Mouse (Mus musculus) kidney, adult 2 months (tissue): ENCODE results near the gene Kcnab3. TPM values are rescaled to one million over a fixed set of nuclear protein-coding genes. Genes with fewer than 3 reads are reported as not detected.
A peak's percentile ranks its signal among the peaks of the same experiment; 100 is the strongest.

Experiments
- DNase-seq: peaks from one replicate; pipeline ENCODE4 v3.0.0; 2021
- H3K27ac ChIP-seq: fragments of 200-500 bp; 2 replicates; pipeline ENCODE4 v1.5.1; 2012; ENCODE audit warnings: low read depth, low read length, control low read depth, inconsistent platforms; ENCODE audit not compliant: insufficient read depth
- H3K27me3 ChIP-seq: fragments of 200-500 bp; replicated peaks from 2 replicates; pipeline ENCODE4 v1.6.1; 2012; ENCODE audit warnings: mild to moderate bottlenecking, moderate library complexity, low read length, inconsistent platforms; ENCODE audit not compliant: control insufficient read depth, insufficient read depth
- H3K36me3 ChIP-seq: fragments of 200-500 bp; 2 replicates; pipeline ENCODE4 v1.6.1; 2012; ENCODE audit warnings: mild to moderate bottlenecking, moderate library complexity, low read length, inconsistent platforms; ENCODE audit not compliant: control insufficient read depth, insufficient read depth
- H3K4me1 ChIP-seq: fragments of 200-500 bp; 2 replicates; pipeline ENCODE4 v1.6.1; 2011; ENCODE audit warnings: low read length; ENCODE audit not compliant: control insufficient read depth, insufficient read depth
- H3K4me3 ChIP-seq: fragments of 200-500 bp; 2 replicates; pipeline ENCODE4 v1.5.1; 2011; ENCODE audit warnings: mild to moderate bottlenecking, low read depth, low read length, control low read depth; ENCODE audit not compliant: insufficient read depth
- CTCF ChIP-seq: fragments of 200-500 bp; conservative IDR thresholded peaks from 2 replicates; pipeline ENCODE4 v1.5.1; 2011; ENCODE audit warnings: low read depth, mild to moderate bottlenecking, control low read depth, low read length, moderate library complexity, mixed read lengths; ENCODE audit not compliant: insufficient read depth, insufficient read length
- POLR2A ChIP-seq: fragments of 200-500 bp; IDR thresholded peaks from one replicate; pipeline ENCODE4 v1.6.1; 2011; ENCODE audit warnings: low read depth, low read length, control low read depth
- WGBS: fragments of 180-500 bp; shearing (Covaris S2); methylation state at CpG from one replicate; pipeline ENCODE4 v1.1.7; 2018; 5-methylcytosine and 5-hydroxymethylcytosine counted together
- polyA plus RNA-seq: library from polyadenylated mRNA; depleted of rRNA; stranded (reverse); fragments of >200 nt; gene quantifications from 2 replicates; pipeline ENCODE4 v1.2.3, GENCODE M21; 2012; rRNA removed

Gene Kcnab3
- polyA plus RNA-seq = 1.2 and 1.3 TPM in 2 replicates

GRCm38 (mm10) chr11:69325628-69326407 lies at the start of gene Kcnab3:
Gene Kcnab3, plus strand, starts transcription at chr11:69326258.
- Histone ChIP-seq H3K4me3 (peak within 1 kb of the TSS; percentile 43), H3K4me1 (peaks cover 10% of the 10 kb centered on the region; the same call in 1 of the 2 replicates), H3K27me3 (no peaks in the 10 kb centered on the region), H3K36me3 (no peaks in the 10 kb centered on the region), H3K27ac (no peak within 1 kb of the TSS)
- no peak for TF ChIP-seq POLR2A
- TF ChIP-seq CTCF = no peak
- peak; percentile 95 for DNase-seq
- WGBS = 10% methylated on average over 26 of the region's 26 CpGs

DNA sequence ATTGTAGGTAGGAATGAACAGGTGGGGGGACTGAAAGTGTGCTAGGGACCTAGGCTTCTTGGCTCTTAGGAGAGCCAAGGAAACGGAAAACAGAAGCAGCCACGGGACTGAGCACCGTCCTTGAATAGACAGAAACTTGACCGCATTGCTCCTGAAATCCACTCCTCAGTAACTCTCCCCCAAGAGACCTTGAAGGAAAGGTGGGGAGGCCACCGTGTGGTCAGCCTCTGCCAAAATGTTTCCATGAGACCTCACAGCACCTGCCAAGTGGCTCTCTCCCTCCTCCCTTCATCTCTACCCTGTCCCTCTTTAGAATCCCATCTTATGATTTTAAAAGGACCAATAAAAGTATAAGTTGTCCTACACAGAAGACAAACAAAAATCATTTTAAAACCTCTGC lies 48.8 kb upstream of the Kcnab3 start:
- no peak for TF ChIP-seq CTCF
- no peak for TF ChIP-seq POLR2A
- no peak overlapping the region for H3K27ac ChIP-seq
- WGBS = 65% methylated on average over 5 of the region's 5 CpGs
- H3K27me3 ChIP-seq = no peaks in the 10 kb centered on the region
- no peaks in the 10 kb centered on the region for H3K4me1 ChIP-seq
- H3K36me3 ChIP-seq = no peaks in the 10 kb centered on the region
- no peak for DNase-seq
- no peak overlapping the region for H3K4me3 ChIP-seq

DNA sequence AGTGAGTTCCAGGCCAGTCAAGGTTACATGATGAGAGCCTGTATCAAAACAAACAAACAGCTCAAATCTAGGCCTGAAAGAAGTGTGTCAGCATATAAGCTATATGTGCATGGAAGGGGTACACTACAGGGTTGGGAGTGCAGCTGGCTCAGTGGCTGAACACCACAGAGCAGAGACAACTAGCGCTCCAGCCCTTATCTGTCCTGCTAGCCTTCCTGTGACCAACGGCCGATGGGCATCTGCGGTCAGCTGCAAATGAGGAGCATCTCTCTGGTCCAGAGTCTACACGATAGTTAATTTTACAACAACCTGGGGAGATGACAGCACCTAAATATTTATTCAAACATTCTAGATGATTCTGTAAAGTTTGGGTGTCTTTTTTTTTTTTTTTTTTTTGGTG lies 34.9 kb upstream of the Kcnab3 start:
- H3K4me1 ChIP-seq = no peaks in the 10 kb centered on the region
- TF ChIP-seq POLR2A (no peak), CTCF (no peak)
- H3K36me3 ChIP-seq = no peaks in the 10 kb centered on the region
- no peak overlapping the region for H3K4me3 ChIP-seq
- no peaks in the 10 kb centered on the region for H3K27me3 ChIP-seq
- H3K27ac ChIP-seq = no peak overlapping the region
- no peak for DNase-seq
- 97% methylated on average over 5 of the region's 5 CpGs for WGBS

DNA sequence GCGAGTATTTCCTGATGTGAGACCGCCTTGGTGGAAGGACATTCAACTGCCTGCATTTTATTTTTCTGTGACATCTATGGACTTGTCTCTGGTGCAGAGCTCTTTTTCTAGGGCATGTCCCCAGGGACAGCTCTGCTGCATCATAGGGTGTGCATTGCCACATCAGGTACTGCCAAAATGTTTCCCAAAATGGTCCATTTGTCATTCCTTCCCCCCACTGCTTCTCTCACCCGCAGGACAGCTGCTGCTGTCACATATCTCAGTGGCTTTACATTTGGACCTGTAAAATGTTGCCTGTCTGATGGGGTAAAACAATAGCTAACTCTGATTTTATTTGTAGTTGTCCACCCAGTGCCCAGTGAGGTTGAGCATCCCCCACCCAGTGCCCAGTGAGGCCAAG lies 30.8 kb upstream of the Kcnab3 start:
- no peak overlapping the region for H3K4me3 ChIP-seq
- H3K36me3 ChIP-seq = no peaks in the 10 kb centered on the region
- H3K27me3 ChIP-seq = no peaks in the 10 kb centered on the region
- no peak for TF ChIP-seq CTCF
- TF ChIP-seq POLR2A = no peak
- H3K27ac ChIP-seq = no peak overlapping the region
- H3K4me1 ChIP-seq = no peaks in the 10 kb centered on the region
- no peak for DNase-seq
- 84% methylated on average over 3 of the region's 3 CpGs for WGBS

DNA sequence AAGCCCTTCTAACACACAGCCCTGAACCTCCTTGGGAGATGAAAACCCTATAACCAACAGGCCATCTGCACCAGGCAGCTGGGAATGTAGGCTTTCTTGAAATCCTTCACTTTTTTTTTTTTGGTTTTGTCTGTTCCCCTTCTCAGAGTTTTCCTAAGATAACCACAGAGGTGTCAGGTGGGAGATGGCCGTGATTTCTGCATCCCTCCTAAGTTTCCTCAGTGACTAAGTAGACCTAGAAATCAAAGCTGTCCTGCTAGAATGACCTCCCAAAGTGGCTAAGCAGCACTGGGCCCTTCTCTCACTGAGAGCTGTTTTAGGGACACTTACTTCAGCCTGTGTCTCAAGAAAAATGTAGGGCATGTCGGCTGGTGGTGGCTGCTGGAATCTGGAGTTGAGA lies 28.3 kb upstream of the Kcnab3 start:
- Histone ChIP-seq H3K36me3 (no peaks in the 10 kb centered on the region), H3K27ac (no peak overlapping the region), H3K27me3 (no peaks in the 10 kb centered on the region), H3K4me1 (no peaks in the 10 kb centered on the region), H3K4me3 (no peak overlapping the region)
- no peak for DNase-seq
- 90% methylated on average over 2 of the region's 2 CpGs for WGBS
- no peak for TF ChIP-seq POLR2A
- TF ChIP-seq CTCF = no peak

DNA sequence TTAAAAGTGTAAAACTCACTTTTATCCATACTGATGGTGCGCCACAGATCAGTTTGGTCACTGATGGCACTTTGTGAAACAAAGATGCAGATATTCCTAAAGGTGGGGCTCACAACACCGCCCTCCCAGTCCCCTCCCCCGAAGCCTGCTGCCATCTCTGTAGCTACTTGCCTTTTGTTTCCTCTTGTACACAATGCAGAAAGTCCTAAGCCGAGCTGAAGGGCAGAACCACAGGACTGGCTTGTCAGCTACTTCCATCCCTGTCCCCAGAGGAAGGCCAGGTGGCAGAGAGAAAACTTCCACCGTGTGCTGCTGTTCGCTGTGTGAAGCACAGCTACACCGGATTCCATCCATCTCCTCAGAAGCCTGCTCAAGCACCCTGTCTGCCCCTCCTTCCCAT lies 27.8 kb upstream of the Kcnab3 start:
- H3K4me1 ChIP-seq = no peaks in the 10 kb centered on the region
- no peak for DNase-seq
- H3K27ac ChIP-seq = no peak overlapping the region
- no peak for TF ChIP-seq CTCF
- TF ChIP-seq POLR2A = no peak
- WGBS = 86% methylated on average over 7 of the region's 7 CpGs
- no peaks in the 10 kb centered on the region for H3K27me3 ChIP-seq
- H3K36me3 ChIP-seq = no peaks in the 10 kb centered on the region
- H3K4me3 ChIP-seq = no peak overlapping the region

DNA sequence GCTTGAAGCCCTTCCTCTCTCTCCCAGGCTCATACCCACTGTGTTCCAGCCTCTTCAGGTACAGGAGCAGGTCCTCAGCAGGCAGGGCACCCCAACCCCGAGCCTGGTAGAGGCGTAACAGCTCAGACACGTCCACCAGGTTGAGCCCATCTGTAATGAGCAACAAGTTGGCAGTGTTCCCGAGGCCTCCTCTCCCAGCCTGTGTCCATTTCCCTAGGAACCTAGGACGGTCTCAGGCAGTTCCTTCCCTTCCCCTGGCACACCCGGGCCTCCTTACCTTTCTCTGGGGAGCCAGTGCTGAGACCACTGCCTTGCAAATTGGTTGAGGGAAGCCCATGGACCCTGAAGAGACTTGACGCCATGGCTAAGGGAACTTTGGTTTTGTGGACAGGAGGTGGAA lies 23.2 kb upstream of the Kcnab3 start:
- no peak overlapping the region for H3K27ac ChIP-seq
- 75% methylated on average over 7 of the region's 7 CpGs for WGBS

More for the DNA sequence above, 23.2 kb upstream of the Kcnab3 start:
- TF ChIP-seq CTCF (no peak), POLR2A (no peak)
- no peak overlapping the region for H3K4me3 ChIP-seq
- no peaks in the 10 kb centered on the region for H3K36me3 ChIP-seq
- DNase-seq = no peak
- H3K4me1 ChIP-seq = no peaks in the 10 kb centered on the region
- no peaks in the 10 kb centered on the region for H3K27me3 ChIP-seq
